Mouse (Mus musculus): Measurements from ENCODE around the gene Trio. TPM values are rescaled to one million over a fixed set of nuclear protein-coding genes. Genes with fewer than 3 reads are reported as not detected.

The Trio gene
- total and polyA plus RNA-seq, 2 experiments from 2014 or later, result 21.9 to 214 TPM

GRCm38 (mm10) chr15:27967128-27967876 lies 58.3 kb downstream of the Trio start:
- whole genome bisulfite sequencing, result 72% methylated on average over 14 of the region's 14 CpGs
- Histone ChIP-seq H3K27me3 (ENCODE audit: insufficient read depth, low read length) (no peaks in the 10 kb centered on the region), H3K36me3 (ENCODE audit: insufficient read depth) (no peaks in the 10 kb centered on the region), H3K9me3 (ENCODE audit: low read length) (no peaks in the 10 kb centered on the region), H3K4me3 (ENCODE audit: low read depth, low read length) (no peak overlapping the region), H3K9ac (no peak overlapping the region), H3K27ac (ENCODE audit: low read depth, low read length) (no peak overlapping the region), H3K4me2 (ENCODE audit: low read depth) (no peak overlapping the region), H3K4me1 (ENCODE audit: insufficient read depth) (peaks cover 7% of the 10 kb centered on the region; the same call in 1 of the 2 replicates)
- no peak for TF ChIP-seq CTCF (IDR thresholded peaks at IDR 0.05; ENCODE audit: low read depth)
- DNase-seq, result no peak
- ATAC-seq, result no peak

- WGBS, result 65% methylated on average over 6 of the region's 6 CpGs
- Histone ChIP-seq H3K36me3 (ENCODE audit: insufficient read depth) (no peaks in the 10 kb centered on the region), H3K9ac (no peak overlapping the region), H3K9me3 (ENCODE audit: low read length) (no peaks in the 10 kb centered on the region), H3K27me3 (ENCODE audit: insufficient read depth, low read length) (no peaks in the 10 kb centered on the region), H3K4me1 (ENCODE audit: insufficient read depth) (peaks cover 14% of the 10 kb centered on the region; the same call in 1 of the 2 replicates), H3K27ac (ENCODE audit: low read depth, low read length) (no peak overlapping the region), H3K4me3 (ENCODE audit: low read depth, low read length) (no peak overlapping the region), H3K4me2 (ENCODE audit: low read depth) (no peak overlapping the region)
- no peak for TF ChIP-seq CTCF (IDR thresholded peaks at IDR 0.05; ENCODE audit: low read depth)
- DNase-seq (no peak), ATAC-seq (no peak)
These were observed 60.8 kb downstream of the Trio start for GRCm38 (mm10) chr15:27964877-27965276.

- ATAC-seq (no peak), DNase-seq (no peak)
- no peaks in the 10 kb centered on the region for H3K27me3 ChIP-seq (ENCODE audit: insufficient read depth, low read length)
- H3K4me3 ChIP-seq (ENCODE audit: low read depth, low read length), result no peak overlapping the region
- WGBS, result 81% methylated on average over 2 of the region's 2 CpGs
- peaks cover 14% of the 10 kb centered on the region; the same call in 1 of the 2 replicates for H3K4me1 ChIP-seq (ENCODE audit: insufficient read depth)
- H3K9me3 ChIP-seq (ENCODE audit: low read length), result no peaks in the 10 kb centered on the region
- no peak overlapping the region for H3K9ac ChIP-seq
- H3K27ac ChIP-seq (ENCODE audit: low read depth, low read length), result no peak overlapping the region
- H3K4me2 ChIP-seq (ENCODE audit: low read depth), result no peak overlapping the region
- no peak for TF ChIP-seq CTCF (IDR thresholded peaks at IDR 0.05; ENCODE audit: low read depth)
- no peaks in the 10 kb centered on the region for H3K36me3 ChIP-seq (ENCODE audit: insufficient read depth)
These were observed 62.1 kb downstream of the Trio start for GRCm38 (mm10) chr15:27963506-27963905.

GRCm38 (mm10) chr15:27960642-27961041 lies 65.0 kb downstream of the Trio start:
- Histone ChIP-seq H3K9ac (no peak overlapping the region), H3K4me3 (ENCODE audit: low read depth, low read length) (no peak overlapping the region), H3K27ac (ENCODE audit: low read depth, low read length) (no peak overlapping the region), H3K27me3 (ENCODE audit: insufficient read depth, low read length) (no peaks in the 10 kb centered on the region), H3K36me3 (ENCODE audit: insufficient read depth) (no peaks in the 10 kb centered on the region), H3K9me3 (ENCODE audit: low read length) (no peaks in the 10 kb centered on the region), H3K4me2 (ENCODE audit: low read depth) (no peak overlapping the region), H3K4me1 (ENCODE audit: insufficient read depth) (peaks cover 29% of the 10 kb centered on the region)
- TF ChIP-seq CTCF (IDR thresholded peaks at IDR 0.05; ENCODE audit: low read depth), result no peak
- DNase-seq (no peak), ATAC-seq (no peak)
- WGBS, result 76% methylated on average over 9 of the region's 9 CpGs

- no peak for ATAC-seq
- Histone ChIP-seq H3K27ac (ENCODE audit: low read depth, low read length) (no peak overlapping the region), H3K27me3 (ENCODE audit: insufficient read depth, low read length) (no peaks in the 10 kb centered on the region), H3K36me3 (ENCODE audit: insufficient read depth) (no peaks in the 10 kb centered on the region), H3K9me3 (ENCODE audit: low read length) (no peaks in the 10 kb centered on the region), H3K9ac (no peak overlapping the region), H3K4me3 (ENCODE audit: low read depth, low read length) (no peak overlapping the region), H3K4me1 (ENCODE audit: insufficient read depth) (peaks cover 30% of the 10 kb centered on the region), H3K4me2 (ENCODE audit: low read depth) (no peak overlapping the region)
- 42% methylated on average over 9 of the region's 9 CpGs for WGBS
- no peak for TF ChIP-seq CTCF (IDR thresholded peaks at IDR 0.05; ENCODE audit: low read depth)
- no peak for DNase-seq
These were observed 67.8 kb downstream of the Trio start for GRCm38 (mm10) chr15:27957867-27958266.

GRCm38 (mm10) chr15:27955614-27956013 lies 70.0 kb downstream of the Trio start:
- Histone ChIP-seq H3K4me1 (ENCODE audit: insufficient read depth) (peaks cover 27% of the 10 kb centered on the region), H3K4me3 (ENCODE audit: low read depth, low read length) (no peak overlapping the region), H3K9ac (no peak overlapping the region), H3K27ac (ENCODE audit: low read depth, low read length) (0 out of 2 replicates have a peak overlapping the region, but pooled peaks have one; percentile 15), H3K4me2 (ENCODE audit: low read depth) (no peak overlapping the region), H3K27me3 (ENCODE audit: insufficient read depth, low read length) (no peaks in the 10 kb centered on the region), H3K9me3 (ENCODE audit: low read length) (no peaks in the 10 kb centered on the region), H3K36me3 (ENCODE audit: insufficient read depth) (no peaks in the 10 kb centered on the region)
- no peak for TF ChIP-seq CTCF (IDR thresholded peaks at IDR 0.05; ENCODE audit: low read depth)
- no peak for ATAC-seq
- 45% methylated on average over 11 of the region's 11 CpGs for WGBS
- DNase-seq, result no peak

- H3K27ac ChIP-seq (ENCODE audit: low read depth, low read length), result no peak overlapping the region
- H3K27me3 ChIP-seq (ENCODE audit: insufficient read depth, low read length), result no peaks in the 10 kb centered on the region
- DNase-seq (no peak), ATAC-seq (no peak)
- WGBS, result 78% methylated on average over 5 of the region's 5 CpGs
- H3K4me2 ChIP-seq (ENCODE audit: low read depth), result no peak overlapping the region
- peaks cover 22% of the 10 kb centered on the region for H3K4me1 ChIP-seq (ENCODE audit: insufficient read depth)
- H3K36me3 ChIP-seq (ENCODE audit: insufficient read depth), result no peaks in the 10 kb centered on the region
- TF ChIP-seq CTCF (IDR thresholded peaks at IDR 0.05; ENCODE audit: low read depth), result no peak
- no peak overlapping the region for H3K9ac ChIP-seq
- H3K4me3 ChIP-seq (ENCODE audit: low read depth, low read length), result no peak overlapping the region
- no peaks in the 10 kb centered on the region for H3K9me3 ChIP-seq (ENCODE audit: low read length)
These were observed 71.3 kb downstream of the Trio start for GRCm38 (mm10) chr15:27954356-27954755.
